Mouse (Mus musculus): ENCODE results near the gene Gm42420.

Gene Gm42420

DNA sequence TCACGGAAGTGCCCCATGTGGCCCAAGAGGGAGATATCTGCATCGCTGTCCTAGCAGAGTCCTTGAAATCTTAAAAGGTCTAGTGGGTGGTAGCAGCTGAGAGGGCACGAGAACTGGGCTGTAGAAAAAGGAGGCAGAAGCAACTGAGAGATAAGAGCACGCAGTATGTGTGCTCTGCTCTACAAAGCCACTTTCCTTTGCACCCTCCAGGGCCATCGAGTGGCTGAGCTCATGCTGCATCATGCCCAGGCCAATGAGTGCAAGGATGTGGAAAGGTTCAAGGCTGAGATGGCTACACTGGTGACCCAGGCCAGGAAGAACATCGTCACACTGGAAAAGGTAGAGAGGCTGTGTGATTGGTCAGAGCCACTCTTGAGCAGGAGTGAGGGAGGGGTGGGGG is at the start of gene Gm42420:
TSS of gene Gm42420 (plus strand) at position 237 of the 400 bp plus-strand sequence.
- DNase-seq (ENCODE audit: low read depth, low spot score): no peak

DNA sequence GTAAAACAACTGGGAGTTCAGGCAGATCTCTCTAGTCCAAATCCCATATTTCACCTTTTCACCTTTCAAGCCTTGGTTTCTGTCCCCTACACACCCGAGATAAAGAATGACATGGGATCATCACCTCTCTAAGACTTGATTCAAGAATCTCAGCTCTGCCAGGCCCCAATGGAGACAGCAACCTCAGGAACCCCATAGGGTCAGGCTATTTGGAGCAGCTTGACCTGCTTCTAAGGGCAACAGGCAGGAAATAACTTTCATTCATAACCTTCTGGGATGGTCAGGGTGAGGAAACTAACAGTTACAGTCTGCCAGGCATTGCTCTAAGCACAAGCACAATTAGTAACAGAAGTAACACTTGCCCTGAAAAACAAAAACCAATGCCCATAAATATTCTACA is 48.9 kb upstream of the Gm42420 start:
- DNase-seq (ENCODE audit: low read depth, low spot score): no peak

DNA sequence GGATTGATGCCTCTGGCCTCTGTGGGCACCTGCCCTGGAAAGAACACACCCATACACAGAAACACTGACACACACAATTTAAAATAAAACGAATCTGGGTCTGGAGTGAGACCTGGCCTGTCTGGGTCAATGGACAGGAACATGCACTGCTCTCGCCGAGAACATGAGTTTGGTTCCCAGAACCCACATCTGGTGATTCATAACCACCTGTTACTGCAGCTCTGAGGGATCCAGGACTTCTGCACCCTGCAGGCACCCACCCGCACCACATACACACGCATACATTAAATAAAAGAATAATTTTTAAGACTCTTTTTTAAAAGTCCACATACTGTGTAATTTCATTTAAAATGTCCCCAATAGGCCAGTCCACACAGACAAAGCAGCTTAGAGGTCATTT is 48.3 kb upstream of the Gm42420 start:
- DNase-seq (ENCODE audit: low read depth, low spot score): no peak

DNA sequence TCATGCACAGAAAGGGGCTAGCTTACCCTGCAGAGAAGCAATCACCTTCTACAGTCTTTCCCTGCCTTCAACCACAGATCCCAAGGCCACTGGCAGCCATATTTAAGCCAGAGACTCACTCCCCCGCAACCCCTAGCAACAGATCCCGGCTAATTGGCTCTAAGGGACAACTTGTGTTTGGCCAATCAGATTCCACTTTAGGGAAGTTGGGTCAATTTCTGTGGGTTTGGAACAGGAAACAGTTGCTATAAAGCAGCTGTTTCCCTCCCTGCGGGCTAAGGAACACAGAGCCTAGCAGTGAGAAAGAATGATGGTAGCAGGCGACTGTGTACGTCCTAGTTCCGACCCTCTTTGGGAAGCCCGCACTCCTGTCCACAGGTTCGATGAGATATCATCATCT is 47.3 kb upstream of the Gm42420 start:
- no peak for DNase-seq (ENCODE audit: low read depth, low spot score)

DNA sequence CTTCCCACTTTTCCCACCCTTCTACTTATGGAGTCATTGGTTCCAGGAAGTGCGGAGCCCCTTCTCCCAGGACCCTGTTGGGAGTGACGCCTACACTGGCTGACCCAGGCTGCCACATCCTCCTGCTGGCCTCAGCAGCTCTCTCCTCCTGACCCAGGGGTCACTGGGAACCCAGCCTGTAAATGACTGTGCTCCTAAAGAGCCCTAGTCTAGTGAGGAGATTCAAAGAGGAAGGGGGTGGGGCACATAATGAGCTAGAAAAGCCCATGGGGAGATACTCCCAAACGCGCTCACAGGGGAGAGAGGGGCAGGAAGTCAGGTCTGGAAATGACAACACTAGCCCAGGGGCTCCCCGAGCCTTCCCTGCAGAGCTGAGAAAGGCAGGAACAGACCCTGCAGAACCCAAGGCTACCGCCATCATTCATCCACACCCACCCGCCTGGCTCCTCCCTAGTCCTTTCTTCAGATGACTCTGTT is 45.8 kb upstream of the Gm42420 start:
- peak; percentile 69 for DNase-seq (ENCODE audit: low read depth, low spot score)

- no peak for DNase-seq (ENCODE audit: low read depth, low spot score)
These were observed 45.0 kb upstream of the Gm42420 start for GRCm38 (mm10) chr6:39540563-39540962.

GRCm38 (mm10) chr6:39542631-39543597 is 42.6 kb upstream of the Gm42420 start:
- DNase-seq (ENCODE audit: low read depth, low spot score): peak; percentile 93

GRCm38 (mm10) chr6:39543769-39544420 is 41.7 kb upstream of the Gm42420 start:
- DNase-seq (ENCODE audit: low read depth, low spot score): no peak

GRCm38 (mm10) chr6:39545474-39545873 is 40.1 kb upstream of the Gm42420 start:
- no peak for DNase-seq (ENCODE audit: low read depth, low spot score)

- DNase-seq (ENCODE audit: low read depth, low spot score): no peak
These were observed 37.5 kb upstream of the Gm42420 start for GRCm38 (mm10) chr6:39548030-39548429.

- no peak for DNase-seq (ENCODE audit: low read depth, low spot score)
These were observed 33.4 kb upstream of the Gm42420 start for GRCm38 (mm10) chr6:39551981-39552636.

DNA sequence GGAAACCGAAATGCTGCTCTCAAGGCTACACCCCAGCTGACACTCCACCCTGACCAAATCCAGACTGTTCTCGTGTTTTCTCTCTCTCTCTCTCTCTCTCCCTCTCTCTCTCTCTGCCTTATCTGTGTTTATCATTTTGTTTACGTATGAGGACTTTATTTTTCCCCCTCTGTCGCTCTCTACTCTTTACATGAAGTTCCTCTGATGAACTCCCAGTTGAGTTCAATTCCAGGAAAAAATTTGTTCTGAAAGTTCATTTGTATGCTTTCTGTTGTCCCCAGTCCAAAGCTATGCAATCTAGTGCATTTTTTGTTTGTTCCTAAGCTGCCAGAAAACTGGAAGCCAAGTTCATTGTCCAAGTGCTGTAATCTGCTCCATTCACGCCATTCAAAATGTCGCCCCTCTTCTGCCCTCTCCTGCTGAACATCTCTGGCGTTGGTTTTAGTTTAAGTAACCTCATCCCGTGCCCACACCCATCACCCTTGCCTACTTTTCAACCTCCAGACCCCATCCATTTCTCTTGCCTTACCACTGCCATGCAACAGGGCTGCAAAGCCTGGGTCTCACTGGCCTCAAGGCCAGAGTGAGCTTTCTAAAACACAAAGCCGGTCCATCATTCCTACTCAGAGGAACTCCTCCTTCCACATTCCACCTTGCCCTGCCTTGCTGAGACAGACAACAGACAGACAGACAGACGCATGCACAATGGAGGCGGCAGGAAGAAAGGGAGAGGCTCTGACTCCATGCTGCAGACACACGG is 30.5 kb upstream of the Gm42420 start:
- DNase-seq (ENCODE audit: low read depth, low spot score): no peak

- DNase-seq (ENCODE audit: low read depth, low spot score): no peak
These were observed 30.0 kb upstream of the Gm42420 start for GRCm38 (mm10) chr6:39555648-39555945.

DNA sequence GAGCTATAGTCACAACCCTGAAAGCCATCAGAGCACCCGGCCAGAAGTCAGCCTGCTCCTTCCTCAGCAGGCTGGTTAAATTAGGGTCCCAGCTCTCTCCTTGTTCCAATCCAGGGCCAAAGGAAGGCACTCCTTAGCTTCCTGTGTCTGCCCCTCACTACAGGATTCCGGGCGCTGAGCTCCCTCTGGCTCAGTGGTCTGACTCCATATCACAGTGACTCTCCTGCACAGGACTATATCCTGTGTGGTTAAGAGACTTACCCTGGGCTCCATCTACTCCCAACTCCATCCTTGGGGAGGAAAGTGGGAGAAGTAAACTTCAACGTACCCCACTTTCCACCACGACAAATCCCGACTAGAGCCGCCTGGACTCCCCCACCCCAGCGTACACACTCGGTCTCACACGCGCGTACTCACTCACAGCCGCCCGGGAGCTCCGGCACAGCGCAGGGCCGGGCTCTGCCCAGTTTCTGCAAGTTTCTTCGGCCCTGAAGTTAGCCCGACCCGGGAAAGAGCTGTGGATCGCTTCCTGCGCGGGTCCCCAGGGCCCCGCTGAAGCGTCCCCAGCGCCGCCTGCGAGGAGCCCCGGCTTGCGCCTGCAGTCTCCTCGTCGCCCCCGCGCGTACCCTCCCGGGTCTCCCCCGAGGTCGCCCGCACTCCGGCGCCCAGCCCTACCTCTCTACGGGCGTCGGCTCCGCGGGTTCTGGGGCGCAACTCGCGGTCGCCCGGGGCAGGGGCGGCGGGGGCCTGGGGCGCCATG is 28.5 kb upstream of the Gm42420 start:
- DNase-seq (ENCODE audit: low read depth, low spot score): no peak

- DNase-seq (ENCODE audit: low read depth, low spot score): peak; percentile 38
These were observed 27.8 kb upstream of the Gm42420 start, which contains the start of gene Dennd2a for GRCm38 (mm10) chr6:39557723-39558261. Gene Dennd2a, minus strand, starts transcription at chr6:39557867.

DNA sequence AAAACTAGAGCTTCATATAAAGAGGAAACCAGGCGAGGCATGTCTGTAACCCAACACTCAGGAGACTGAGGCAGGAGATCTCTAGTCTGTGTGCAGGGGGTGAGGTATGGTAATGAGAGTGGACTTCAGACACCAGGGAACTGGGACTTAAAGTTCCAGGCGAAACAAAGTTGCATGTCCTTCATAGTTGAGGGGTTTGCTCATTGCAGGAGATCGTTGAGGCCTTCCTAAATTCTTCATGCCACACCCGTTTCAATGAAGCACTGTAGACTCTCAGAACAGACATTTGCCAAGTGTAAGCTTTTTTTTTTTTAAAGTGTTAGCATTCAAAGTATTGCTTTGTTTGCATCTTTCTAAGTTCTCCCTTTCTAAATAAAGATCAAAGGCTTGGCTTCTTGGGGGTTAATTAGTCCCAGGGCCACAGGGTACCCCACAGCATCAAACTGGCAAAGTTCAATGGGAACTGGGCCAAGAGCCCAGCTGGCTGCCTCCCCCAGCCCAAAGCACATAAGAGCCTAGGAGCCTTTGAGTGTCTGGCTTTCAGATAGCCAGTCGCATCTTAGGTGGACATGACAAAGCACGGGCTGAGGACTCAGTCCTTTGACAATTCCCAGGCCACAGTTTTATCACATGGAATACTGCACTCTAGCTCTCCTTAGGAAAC is 26.1 kb upstream of the Gm42420 start:
- DNase-seq (ENCODE audit: low read depth, low spot score): peak; percentile 32

GRCm38 (mm10) chr6:39562166-39563015 is 23.2 kb upstream of the Gm42420 start:
- DNase-seq (ENCODE audit: low read depth, low spot score): peak; percentile 73

GRCm38 (mm10) chr6:39567528-39567927 is 18.0 kb upstream of the Gm42420 start:
- no peak for DNase-seq (ENCODE audit: low read depth, low spot score)

DNA sequence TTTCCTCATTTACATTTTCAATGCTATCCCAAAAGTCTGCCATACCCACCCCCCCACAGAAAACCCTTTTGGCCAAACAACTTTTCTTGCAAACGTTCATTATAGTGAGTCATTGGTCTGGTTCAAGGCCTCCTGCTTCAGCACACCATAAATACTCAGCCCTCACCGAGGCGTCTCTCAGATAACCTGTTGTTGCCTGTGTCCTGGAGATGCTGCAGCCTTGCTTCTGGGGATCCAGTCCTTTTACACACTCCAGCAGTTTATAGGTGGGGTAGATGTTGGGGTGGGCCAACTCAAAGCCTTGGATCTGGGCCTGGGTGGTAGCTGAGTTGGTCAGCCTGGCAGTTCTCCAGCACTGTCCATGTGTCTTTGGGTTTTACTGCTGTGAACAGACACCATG is 15.1 kb upstream of the Gm42420 start:
- no peak for DNase-seq (ENCODE audit: low read depth, low spot score)
